Mouse (Mus musculus): ENCODE results near the gene Kif5c. TPM values are rescaled to one million over a fixed set of nuclear protein-coding genes. Genes with fewer than 3 reads are reported as not detected.

Kif5c gene
- total RNA-seq, 2 experiments from 2014 or later = 561 to 562 TPM

DNA sequence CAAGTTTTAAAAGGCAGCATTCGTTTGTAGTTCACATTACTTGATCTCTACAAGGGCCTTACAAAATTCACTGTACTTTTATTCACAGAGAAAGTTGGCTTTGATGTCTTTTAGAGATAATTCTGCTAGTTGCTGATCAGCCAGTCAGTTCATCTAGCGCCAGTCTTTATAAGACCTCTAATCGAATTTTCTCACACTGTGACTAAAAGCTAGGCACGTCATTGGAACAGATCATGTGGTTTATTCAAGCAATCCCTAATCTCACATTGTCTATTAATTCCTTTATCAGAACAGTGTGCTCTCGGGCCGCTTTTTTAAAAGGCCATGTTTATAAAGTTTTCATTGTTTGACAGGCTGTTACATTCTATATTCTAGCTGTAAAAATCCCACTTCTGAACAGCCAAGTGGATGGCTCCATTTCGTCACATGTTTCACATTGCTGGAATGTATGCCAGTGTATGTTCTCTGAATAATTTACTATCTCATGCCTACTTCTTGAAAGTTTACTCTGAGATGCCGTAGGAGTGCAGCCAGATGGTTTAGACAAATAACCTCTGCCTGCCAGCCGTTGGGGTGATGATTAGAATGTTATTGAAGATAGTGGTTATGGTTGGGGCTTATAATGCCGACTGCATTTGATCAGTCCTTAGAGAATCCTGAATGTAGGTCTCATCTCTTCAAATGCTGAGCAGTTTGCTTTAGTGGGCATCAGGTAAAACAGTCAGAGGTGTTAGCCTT lies 154.3 kb downstream of the Kif5c start:
- no peak for DNase-seq (ENCODE audit: extremely low spot score in 1 of 2, low spot score in 1 of 2)

DNA sequence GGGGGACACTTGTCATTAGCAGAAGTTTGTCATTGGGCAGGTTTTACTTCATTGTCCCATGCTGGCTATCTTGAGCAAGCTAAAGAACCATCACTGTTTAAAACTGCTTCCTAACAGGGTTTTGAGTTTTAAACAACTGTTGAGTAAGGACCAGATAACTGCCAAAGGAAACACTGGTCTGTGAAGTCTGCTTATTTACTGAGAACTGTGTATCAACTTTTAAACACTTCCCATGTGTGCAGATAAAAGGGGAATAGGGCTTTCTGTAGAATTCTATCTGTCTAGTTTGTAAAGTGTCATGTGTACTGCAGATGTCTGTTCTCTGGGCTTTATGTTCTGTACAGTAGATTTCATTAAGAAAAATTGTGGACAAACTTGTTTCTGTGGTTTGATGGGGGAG lies 155.1 kb downstream of the Kif5c start:
- DNase-seq (ENCODE audit: extremely low spot score in 1 of 2, low spot score in 1 of 2) = no peak

DNA sequence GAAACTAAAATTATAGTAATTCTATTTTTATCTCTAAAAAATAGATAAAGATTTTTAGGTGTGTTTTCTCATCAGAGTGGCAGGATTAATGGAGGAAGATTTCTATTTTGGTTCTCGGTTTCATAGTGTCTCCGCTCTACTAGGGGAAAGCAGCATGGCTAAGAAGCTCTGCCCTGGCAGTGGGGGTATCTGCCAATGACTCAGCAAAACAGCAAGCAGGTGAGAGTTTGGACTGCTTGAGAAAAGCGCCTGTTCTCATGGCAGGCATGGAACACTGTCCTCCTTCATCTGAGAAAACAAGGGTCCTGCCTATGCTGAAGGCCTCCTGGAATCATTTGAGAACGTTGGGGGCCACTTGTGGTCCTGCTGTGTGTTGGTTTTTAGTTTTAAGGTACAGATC lies 156.1 kb downstream of the Kif5c start:
- no peak for DNase-seq (ENCODE audit: extremely low spot score in 1 of 2, low spot score in 1 of 2)

DNA sequence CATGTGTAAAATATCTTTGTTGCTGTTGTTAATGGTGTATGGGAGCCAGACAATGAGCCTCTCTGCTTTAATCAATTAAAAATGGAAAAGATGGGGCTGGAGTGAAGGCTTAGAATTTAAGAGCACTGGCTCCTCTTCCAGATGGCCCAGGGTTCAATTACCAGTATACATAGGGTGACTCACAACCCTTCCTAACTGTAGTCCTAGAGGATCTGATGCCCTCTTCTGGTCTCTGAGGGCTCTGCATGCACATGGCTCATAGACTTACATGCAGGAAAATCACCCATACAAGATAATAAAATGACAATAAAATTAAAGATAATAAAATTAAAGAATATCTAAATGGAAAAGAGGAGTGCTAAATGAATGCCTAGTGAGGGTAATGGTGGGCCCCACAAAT lies 156.6 kb downstream of the Kif5c start:
- no peak for DNase-seq (ENCODE audit: extremely low spot score in 1 of 2, low spot score in 1 of 2)

DNA sequence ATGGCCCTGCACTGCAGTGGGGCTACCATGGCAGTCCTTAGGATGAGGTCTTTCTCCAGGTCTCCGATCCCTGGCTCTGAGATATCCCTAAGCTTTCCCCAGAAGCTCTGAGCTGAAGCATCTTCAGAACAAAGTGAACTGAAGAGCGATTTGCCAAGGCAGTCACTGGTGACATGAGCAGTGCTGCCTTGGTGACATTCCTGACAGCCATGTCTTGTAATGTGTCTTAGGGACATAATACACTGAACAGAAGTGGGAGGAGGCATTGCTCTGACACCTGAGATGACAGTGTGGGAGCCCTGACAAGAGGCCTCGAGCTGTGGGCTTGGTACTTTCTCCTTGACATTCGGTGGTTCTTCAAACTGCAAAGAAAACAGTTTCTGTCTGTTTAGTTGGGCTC lies 157.3 kb downstream of the Kif5c start:
- DNase-seq (ENCODE audit: extremely low spot score in 1 of 2, low spot score in 1 of 2) = no peak

DNA sequence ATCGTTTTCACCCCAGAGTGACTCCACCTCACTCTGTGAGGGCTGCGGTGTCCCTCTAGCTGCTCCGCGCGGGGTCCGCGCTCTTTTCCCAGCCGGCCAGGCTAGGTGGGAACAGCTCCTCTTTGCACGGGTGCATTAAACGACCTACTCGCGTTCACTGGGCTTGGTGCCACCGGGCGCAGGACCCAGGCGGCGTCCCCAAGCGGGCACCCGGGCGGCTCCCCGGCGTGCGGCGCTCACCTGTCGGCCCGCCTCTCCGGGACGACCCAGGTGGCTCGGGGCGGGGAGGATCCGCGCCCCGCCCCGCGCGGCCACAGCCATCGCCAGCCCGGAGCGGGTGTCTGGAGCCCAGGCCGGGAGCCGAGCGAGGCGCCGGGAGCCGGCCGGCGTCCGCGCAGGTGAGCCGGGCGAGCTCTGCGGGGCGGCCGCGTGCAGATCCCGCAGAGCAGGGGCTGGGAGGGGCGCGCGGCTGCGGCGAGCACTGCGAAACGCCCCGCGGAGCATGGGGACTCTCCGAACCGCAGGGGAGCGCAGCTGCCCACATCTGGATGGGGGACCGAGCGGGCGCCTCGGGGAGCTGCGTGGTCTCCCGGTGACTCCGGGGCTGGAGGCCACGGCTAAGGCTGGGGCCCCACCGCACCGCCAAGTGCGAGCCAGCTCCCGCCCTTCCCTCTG lies 168.4 kb downstream of the Kif5c start, which contains the start of gene Lypd6b:
Lypd6b (plus strand) TSS at position 313 of the 675 bp plus-strand sequence.
- no peak for DNase-seq (ENCODE audit: extremely low spot score in 1 of 2, low spot score in 1 of 2)

DNA sequence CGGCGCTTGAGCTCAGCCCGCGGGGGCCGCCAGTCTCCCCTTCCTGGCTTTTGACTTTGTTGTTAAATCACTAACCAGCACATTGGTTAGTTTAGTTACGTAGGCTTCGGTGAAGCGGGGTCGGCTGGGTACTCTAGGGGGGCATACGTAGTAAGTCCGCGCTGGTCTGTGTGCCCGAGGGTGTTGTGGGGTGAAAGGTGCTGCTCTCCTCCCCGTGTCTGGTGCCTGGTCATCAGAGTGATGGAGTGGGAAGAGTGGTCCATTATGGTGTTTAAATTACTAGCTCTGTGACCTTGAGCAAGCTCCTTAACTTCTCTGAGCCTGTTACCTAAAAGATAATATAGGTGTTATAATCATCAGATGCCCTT lies 168.9 kb downstream of the Kif5c start:
- DNase-seq (ENCODE audit: extremely low spot score in 1 of 2, low spot score in 1 of 2) = no peak

DNA sequence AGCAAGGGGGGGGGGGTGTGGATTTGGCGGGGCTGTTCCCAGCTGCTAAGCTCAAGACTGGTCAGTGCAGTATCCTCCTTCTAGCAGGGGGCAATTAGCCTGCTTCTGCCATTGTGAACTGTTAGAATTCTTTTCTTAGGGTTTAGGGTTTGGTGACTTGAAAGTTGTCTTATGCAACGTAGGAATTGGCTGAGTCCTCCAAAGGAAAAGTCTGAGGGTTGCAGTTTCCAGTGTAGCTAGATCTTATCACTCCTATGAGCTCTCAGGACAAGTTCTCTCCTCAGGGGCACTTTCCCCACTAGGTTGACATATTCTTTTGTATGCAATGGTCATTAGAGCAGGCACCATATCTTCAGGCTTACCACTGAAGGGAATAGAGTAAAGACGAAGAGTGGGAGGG lies 169.5 kb downstream of the Kif5c start:
- no peak for DNase-seq (ENCODE audit: extremely low spot score in 1 of 2, low spot score in 1 of 2)

DNA sequence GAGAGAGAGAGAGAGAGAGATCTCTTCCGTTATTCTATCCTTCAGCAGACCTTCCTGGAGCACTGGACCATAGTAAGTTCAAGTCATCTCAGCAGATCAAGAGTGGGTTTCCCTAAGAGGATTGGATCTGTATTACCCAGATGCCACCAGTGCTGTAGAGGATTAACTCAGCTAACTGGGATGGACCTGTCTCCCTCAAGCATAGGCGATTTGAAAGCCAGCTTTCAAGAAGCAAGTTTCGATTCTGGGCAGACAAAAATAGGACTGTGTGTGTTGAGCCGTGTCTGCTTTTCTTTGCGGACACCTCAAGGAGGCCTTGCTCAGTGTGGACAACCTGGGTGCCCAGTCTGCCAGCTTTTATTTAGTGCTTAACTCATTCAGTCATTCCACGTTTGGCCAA lies 170.0 kb downstream of the Kif5c start:
- DNase-seq (ENCODE audit: extremely low spot score in 1 of 2, low spot score in 1 of 2) = no peak

DNA sequence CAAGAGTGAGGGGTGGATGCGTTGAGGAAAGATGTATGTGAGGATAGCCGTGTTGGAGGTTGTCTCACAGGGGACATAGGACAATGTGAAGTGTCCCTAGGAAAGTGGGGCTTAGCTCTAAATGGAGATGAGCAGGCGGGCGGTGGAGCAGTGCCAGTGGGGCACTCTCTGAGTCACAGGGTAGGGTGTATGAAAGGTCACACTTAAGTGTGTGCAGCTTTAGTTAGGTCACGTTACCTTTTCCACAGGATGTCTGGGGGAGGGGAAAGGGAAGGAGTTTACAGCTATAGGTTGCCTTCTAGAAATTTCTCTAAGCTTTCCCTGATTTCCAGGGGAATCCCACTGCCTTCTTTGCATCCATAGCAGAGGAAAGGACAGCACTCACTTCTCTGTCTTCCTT lies 170.4 kb downstream of the Kif5c start:
- DNase-seq (ENCODE audit: extremely low spot score in 1 of 2, low spot score in 1 of 2) = no peak

DNA sequence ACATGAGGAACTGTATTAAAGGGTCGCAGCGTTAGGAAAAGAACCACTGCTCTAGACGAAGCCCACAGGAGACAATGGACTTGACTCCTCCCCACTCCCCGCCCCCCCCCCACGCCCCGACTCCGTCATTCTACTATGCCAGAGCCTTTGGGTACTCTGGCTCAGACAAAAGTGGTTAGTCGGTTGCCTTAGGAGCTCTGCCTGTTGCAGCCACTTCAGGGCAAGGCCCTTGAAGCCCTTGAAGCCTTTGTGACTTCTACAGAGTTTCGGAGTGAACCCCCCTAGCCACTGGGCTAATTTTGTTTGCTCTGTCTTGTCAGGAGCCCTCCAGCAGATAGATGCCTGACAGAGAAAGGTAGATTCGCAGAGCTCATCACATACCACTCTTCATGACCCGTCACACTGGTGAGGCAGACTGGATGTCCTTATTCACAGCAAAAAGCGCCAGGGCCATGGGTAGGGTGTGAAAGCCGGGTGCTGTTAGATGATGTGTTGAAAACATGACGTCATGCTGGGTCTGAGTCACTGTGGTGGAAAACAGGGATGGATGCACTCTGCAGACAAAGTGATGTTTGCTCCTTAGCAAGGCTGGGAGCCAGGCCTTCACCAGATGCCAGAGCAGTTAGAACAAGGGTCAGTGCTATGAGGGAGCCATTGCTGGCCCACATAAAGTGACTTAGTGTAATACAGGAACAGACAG lies 178.5 kb downstream of the Kif5c start:
- DNase-seq (ENCODE audit: extremely low spot score in 1 of 2, low spot score in 1 of 2) = no peak

DNA sequence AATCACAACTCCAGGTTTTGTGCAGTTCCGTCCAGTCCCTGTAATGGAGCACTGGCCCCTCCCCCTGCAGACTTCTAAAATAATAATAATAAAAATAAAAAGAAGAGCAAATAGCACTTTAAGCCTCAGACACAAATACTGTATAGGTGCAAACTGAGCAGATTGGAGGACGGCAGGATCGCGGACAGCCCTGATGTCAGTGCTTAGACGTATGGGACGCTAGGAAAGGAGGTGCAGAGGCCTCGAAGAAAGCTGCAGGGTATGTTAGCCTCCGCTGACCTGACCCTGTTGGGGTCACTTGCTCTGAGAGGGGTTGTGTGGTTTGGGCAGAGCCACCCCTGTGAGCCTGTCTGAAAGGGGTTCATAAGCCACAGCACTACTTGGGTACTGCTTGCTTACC lies 185.3 kb downstream of the Kif5c start:
- DNase-seq (ENCODE audit: extremely low spot score in 1 of 2, low spot score in 1 of 2) = no peak

DNA sequence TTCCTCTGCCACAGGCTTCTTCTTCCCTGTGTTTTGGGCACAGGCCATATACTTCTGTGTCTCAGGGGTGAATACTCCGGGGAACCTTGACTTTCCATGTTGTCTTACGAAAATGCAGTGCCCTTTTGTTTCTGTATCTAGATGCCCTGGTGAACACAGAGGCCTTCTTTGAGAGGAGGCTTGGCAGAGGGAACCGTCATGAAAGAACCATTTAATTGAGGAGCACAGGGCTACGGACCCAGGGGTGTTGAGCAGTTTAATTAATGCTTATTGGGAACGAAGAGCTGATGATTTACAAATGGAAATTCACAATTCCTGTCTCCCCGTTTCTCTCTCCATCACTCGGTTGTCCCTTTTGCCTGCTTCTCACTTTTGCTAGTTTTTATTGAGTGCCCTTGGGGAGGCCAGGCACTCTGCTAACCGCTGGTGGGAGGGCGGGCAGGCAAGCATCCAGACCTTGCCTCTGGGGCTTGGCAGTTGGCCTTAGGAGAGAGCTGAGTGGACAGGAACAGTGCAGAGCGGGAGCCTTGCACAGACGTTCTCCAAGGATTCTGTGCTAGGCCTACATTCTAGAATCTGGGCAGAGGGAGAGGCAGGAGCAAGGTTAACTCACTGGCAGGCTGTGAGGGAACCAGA lies 186.8 kb downstream of the Kif5c start:
- DNase-seq (ENCODE audit: extremely low spot score in 1 of 2, low spot score in 1 of 2) = peak in 1 of 2 experiments; percentile 38

DNA sequence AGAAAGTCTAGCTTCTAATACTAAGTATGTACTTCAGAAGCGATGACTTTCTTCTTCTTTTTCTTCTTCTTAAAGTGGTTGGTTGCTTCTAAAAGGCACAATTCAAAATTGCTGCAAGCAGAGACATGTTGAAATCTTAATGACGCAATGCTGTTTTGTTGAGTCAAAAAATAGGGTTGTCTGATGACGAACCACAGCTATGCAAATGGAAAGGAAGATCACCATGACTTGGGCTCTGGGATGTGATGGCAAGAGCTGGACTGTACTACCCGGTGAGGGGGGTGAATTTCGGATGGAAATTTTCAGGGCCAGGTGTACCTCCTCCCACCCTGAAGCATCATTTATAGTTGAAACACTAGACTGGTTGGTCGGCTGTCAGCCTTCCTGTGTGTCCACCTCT lies 190.4 kb downstream of the Kif5c start:
- no peak for DNase-seq (ENCODE audit: extremely low spot score in 1 of 2, low spot score in 1 of 2)

DNA sequence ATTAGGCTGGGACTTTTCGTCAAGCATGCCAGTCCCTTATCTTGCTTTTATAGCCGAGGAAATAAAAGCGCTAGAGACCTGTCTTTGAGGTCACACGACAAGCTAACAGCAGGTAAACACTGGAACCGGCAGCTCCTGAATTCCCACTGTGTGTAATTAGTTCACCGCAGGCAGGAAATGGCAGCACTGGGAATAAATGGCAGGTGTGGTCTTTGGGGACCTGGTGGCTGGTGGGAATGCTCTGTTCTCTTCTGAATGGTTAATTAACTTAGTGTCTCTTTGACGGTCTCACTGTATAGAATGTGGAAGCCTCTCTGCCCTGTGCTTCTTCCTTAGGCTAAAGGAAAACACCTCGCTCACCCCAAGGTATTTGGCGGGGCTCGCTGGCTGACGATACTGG lies 192.3 kb downstream of the Kif5c start:
- no peak for DNase-seq (ENCODE audit: extremely low spot score in 1 of 2, low spot score in 1 of 2)

DNA sequence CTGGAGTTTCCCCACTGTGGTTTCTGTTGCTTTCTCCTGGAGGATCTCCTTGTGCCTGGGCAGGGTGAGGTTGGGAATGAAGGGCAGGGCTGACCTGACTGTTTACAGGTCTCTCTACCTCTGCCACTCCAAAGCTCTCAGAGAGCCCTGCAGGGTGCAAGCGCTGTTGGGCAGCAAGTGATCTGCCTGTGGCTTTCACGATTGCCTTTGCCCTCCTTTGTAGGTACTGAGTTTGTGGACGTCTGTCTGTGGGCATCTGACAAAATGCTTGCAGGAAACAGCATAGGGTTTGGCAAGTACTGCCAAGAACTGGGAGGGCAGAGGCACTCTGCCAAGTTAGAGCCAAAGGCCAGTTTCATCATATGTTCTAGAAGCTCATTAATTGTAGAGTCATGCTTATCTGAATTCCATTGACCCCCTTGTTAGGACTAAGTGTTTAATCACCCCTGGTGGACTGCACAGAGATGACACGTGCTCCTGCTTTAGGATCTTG lies 192.8 kb downstream of the Kif5c start:
- no peak for DNase-seq (ENCODE audit: extremely low spot score in 1 of 2, low spot score in 1 of 2)

DNA sequence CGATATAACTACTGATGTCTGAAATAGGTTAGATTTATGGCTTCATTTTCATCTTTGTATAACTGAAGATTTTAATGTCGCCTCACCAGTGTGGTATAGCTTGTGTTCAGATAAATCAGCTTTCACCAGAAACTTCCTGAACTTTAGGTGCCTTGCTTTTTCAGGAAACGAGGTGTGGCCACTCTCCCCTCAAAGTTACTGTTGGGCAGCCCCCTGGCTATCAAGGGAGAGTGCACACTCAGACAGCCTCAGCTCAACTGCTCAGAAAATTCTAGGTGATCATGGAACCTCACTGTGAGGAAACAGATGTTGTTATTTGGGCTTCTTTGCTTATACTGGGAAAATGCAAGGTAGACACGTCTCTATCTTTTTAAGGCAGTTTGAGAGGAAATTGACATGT lies 194.1 kb downstream of the Kif5c start:
- DNase-seq (ENCODE audit: extremely low spot score in 1 of 2, low spot score in 1 of 2) = no peak

DNA sequence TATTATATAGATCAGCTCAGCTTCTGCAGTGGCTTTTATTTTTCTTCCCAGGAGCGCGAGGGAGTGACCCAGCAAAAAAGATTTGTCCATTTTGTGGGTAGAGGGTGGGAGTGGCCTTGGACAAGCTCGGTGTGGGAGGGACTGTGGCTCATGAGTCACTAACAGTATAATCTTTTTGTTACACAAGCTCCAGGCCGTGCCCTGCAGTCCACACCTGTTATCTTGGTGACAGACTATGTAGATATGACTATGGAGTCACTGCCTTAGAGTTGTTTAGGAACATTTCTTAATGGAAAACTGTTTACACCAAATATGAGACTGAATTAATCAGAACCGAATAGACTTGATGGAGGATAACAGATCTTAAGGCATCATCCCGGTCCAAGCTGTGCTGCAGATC lies 194.9 kb downstream of the Kif5c start:
- DNase-seq (ENCODE audit: extremely low spot score in 1 of 2, low spot score in 1 of 2) = no peak

DNA sequence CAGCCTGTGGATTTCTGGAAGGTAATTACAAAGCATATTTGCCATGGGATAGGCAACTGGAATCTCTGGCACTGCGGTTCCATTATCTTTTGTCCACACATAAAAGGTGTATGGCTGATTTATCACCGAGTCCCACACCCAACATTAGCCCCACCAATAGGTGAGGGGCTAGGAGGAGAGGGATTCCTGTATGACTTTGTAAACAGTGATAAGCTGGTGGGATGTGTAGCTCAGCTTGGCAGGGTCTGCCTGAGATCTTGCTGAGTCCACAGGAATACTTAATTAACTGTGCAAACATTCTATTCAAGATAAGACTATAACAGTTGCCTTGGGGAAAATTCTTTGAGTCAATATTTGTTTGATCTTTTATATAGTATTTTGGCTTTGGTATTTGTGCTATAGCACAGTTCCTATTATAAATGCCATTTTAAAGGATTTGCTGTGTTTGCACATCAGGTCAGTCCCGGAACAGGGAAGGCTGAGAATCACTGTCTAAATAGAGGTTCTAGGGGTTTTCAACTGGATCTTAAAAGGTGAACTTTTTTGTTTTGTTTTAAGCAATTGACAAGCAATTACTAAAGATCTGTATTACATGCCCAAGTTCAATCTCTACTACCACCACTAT lies 196.7 kb downstream of the Kif5c start:
- DNase-seq (ENCODE audit: extremely low spot score in 1 of 2, low spot score in 1 of 2) = no peak

DNA sequence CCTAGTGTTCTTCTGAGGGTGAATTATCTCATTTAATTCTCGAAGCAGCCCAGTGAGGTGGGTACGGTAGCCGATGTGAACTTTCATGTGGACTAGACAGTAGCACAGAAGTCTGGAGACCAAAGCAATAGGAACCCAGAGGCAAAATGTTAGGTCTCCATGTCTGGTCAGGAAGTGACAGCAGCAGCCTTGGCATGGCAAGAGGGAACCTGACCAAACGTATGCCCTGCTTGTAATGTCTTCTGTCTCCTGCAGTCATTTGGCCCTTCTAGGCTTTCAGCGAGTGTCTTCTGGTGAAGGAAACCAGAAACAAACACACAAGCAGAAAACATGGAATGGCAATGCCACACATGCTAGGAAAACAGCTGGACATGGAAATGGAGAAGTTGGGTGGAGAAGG lies 197.5 kb downstream of the Kif5c start:
- no peak for DNase-seq (ENCODE audit: extremely low spot score in 1 of 2, low spot score in 1 of 2)

DNA sequence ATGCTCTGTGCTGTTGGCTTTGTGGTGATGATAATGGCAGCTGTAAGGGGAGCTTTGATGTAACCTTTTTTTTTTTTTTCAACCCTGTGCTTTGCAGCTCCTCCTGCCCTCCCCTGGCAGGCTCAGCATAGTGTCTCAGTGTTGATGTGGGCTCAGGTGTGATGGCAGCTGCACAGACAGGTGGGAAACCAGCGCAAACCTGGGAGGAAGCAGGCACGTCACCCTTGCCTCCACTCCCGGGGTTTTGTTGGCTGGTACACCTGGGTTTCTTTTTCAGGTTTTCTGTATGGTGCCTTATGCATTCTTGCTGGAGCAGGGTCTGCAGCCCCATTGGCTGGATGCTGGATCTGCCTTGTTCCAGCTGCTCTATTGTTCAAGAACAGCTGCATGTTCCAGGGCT lies 198.1 kb downstream of the Kif5c start:
- DNase-seq (ENCODE audit: extremely low spot score in 1 of 2, low spot score in 1 of 2) = no peak

Data from layer of hippocampus, postnatal 25 days (tissue).